Mouse (Mus musculus): ENCODE results near the gene Ldb1. TPM values are rescaled to one million over a fixed set of nuclear protein-coding genes. Genes with fewer than 3 reads are reported as not detected.
"Not testable (repeated sequence)": the region's sequence is repeated elsewhere in the genome, so short reads cannot be mapped to it uniquely, and the experiment has no call there.

The Ldb1 gene
- total RNA-seq, 2 experiments from 2014 or later: 72.3 to 86.3 TPM

DNA sequence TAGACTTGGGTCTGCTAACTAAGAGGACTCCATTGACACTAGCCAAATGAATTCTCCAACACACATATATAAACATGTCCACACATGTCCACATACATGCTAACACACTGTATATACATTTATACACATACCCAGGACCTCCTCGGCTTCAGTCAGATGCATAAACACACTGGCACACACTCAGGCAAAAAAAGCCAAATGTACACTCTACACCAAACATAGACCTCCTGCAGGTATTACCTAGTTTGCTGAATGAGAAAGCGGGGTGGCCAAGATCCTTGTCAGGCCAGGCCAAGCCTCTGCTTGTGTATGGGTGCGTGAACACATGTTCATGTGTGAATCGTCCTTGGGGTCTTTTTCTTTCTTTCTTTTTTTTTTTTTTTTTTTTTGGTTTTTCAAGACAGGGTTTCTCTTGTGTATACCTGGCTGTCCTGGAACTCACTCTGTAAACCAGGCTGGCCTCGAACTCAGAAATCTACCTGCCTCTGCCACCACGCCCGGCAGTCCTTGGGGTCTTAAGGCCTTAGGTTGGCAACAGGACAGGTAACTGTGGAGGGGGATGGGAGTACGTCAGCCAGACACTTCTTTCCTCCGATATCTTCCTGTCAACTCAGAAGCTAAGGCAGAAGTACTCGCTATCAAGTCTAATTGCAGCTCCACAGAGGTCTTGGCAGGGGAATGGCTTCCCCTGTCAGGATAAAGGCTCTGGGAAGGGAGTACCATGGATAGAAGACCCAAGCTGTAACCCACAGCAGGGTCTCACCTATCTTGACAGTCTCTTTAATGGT is 14.6 kb downstream of the Ldb1 start:
- no peak for ATAC-seq (replicated peaks; ENCODE audit: poor library complexity, severe bottlenecking)

GRCm38 (mm10) chr19:46029652-46030051 is 15.4 kb downstream of the Ldb1 start:
- no peak for ATAC-seq (replicated peaks; ENCODE audit: poor library complexity, severe bottlenecking)

GRCm38 (mm10) chr19:46028747-46029320 is 16.2 kb downstream of the Ldb1 start:
- ATAC-seq (replicated peaks; ENCODE audit: poor library complexity, severe bottlenecking): no peak

DNA sequence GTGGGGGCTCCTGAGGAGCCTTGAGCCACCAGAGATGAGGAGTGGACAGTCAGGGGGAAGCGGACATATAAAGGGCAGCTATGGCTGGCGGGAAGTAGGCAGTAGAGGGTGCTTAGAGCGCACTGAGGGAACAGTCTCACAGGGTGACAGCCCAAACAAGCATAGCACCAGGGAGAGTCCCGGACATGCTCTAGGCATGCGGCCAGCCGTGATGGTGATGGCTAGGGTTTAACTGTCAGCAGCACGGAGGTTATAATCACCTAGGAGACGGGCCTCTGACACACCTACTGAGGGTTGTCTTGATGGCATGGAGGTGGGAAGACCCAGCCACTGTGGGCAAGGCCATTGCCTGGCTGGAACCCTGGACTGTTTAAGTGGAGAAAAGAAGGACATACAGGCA is 18.4 kb downstream of the Ldb1 start:
- no peak for ATAC-seq (replicated peaks; ENCODE audit: poor library complexity, severe bottlenecking)

DNA sequence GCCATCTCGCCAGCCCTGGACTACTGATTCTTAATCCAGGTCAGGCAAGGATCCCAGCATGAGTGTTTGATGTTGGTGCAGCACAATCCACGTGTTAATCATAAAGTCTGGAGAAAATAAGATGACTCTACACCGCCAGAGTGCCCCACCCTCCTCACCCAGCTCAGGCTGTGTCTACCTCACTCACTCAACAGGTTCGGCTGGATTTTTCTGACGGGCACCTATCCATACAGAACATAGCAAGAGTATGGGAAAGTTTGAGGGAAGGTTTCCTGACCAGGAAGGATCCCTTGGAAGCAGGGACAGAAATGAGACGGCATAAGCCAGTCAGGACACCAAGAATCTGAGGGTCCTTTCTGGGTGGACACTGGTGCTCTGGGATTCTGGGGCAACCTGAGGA is 20.1 kb downstream of the Ldb1 start:
- no peak for ATAC-seq (replicated peaks; ENCODE audit: poor library complexity, severe bottlenecking)

DNA sequence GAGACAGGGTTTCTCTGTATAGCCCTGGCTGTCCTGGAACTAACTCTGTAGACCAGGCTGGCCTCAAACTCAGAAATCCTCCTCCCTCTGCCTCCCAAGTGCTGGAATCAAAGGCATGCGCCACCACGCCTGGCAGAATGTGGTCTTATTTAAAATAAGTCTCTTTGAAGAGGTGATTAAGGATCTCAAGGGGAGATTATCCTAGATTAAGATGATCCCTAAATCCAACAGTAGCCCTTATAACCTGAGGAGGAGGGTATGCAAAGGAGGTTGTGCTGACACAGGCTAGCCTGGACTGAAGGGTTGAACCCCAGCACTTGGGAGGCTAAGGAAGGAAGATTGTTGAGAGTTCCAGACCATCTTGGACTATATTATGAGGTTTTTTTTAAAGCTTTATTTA is 29.0 kb downstream of the Ldb1 start:
- ATAC-seq (replicated peaks; ENCODE audit: poor library complexity, severe bottlenecking): no peak

- ATAC-seq (replicated peaks; ENCODE audit: poor library complexity, severe bottlenecking): peak; percentile 98
These were observed 30.3 kb downstream of the Ldb1 start for GRCm38 (mm10) chr19:46014572-46015178.

GRCm38 (mm10) chr19:46005680-46006079 is 39.3 kb downstream of the Ldb1 start:
- no peak for ATAC-seq (replicated peaks; ENCODE audit: poor library complexity, severe bottlenecking)

GRCm38 (mm10) chr19:46004814-46005466 is 40.1 kb downstream of the Ldb1 start:
- ATAC-seq (replicated peaks; ENCODE audit: poor library complexity, severe bottlenecking): no peak

DNA sequence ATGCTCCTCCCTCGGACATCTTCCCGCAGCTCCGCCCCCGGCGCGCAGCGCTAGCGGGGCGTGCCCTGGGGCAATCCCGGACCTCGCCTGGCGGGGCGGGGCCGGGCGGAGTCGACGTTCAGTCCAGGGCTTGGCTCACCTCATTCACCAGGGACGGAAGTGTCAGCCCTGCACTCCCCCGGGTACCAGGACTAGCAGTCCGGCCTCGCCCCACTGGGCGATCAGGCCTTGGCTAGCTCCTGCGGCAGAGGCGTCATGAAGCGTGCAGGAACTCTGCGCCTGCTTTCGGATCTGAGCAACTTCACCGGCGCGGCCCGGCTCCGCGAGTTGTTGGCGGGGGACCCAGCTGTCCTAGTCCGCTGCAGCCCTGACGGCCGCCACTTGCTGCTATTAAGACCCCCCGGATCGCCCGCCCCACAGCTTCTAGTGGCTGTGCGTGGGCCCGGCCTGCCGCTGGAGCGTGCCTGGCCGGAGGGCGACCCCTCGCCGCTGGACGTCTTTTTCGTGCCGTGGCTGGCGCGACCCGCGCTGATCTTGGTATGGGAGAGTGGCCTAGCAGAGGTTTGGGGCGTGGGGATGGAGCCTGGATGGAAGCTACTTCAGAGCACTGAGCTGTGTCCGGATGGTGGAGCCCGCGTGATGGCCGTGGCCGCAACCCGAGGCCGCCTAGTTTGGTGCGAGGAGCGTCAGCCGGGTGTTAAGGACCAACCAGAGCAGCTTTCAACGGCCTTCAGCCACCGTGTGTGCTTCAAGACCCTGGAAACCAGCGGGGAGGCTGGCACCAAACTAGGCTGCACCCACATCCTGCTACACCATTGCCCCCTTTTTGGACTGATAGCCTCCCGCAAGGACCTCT is 41.4 kb downstream of the Ldb1 start, which contains the start of gene Hps6:
TSS of gene Hps6 (plus strand) at position 138 of the 856 bp plus-strand sequence.
- peak; percentile 92 for ATAC-seq (replicated peaks; ENCODE audit: poor library complexity, severe bottlenecking)

GRCm38 (mm10) chr19:46002279-46002678 is 42.7 kb downstream of the Ldb1 start:
- peak; percentile 25 for ATAC-seq (replicated peaks; ENCODE audit: poor library complexity, severe bottlenecking)

GRCm38 (mm10) chr19:45999378-45999777 is 45.6 kb downstream of the Ldb1 start:
- no peak for ATAC-seq (replicated peaks; ENCODE audit: poor library complexity, severe bottlenecking)

- ATAC-seq (replicated peaks; ENCODE audit: poor library complexity, severe bottlenecking): no peak
These were observed 46.3 kb downstream of the Ldb1 start for GRCm38 (mm10) chr19:45998694-45999217.

GRCm38 (mm10) chr19:45997785-45998693 is 47.0 kb downstream of the Ldb1 start, which contains the start of gene Armh3:
Gene Armh3, minus strand, starts transcription at chr19:45998488.
- ATAC-seq (replicated peaks; ENCODE audit: poor library complexity, severe bottlenecking): peak; percentile 93

DNA sequence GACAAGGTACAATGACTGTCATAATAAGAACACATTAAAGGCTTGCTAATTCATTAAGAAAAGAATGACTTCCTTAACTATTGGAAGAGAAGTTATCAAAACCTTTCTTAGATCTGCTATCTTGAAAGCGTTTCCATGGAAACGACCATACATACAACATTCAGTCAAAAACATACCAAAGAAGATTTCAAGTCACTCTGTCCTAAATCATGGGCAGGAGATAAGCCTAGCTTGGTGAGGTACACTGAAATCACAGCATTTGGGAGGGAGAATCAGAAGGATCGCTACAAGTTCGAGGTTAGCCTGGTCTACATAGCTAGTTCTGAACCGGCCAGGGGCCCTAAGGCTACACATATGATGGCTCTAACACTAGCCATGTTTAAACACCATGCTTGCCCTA is 47.6 kb downstream of the Ldb1 start:
- no peak for ATAC-seq (replicated peaks; ENCODE audit: poor library complexity, severe bottlenecking)

- no peak for ATAC-seq (replicated peaks; ENCODE audit: poor library complexity, severe bottlenecking)
These were observed 50.9 kb downstream of the Ldb1 start for GRCm38 (mm10) chr19:45993981-45994737.

DNA sequence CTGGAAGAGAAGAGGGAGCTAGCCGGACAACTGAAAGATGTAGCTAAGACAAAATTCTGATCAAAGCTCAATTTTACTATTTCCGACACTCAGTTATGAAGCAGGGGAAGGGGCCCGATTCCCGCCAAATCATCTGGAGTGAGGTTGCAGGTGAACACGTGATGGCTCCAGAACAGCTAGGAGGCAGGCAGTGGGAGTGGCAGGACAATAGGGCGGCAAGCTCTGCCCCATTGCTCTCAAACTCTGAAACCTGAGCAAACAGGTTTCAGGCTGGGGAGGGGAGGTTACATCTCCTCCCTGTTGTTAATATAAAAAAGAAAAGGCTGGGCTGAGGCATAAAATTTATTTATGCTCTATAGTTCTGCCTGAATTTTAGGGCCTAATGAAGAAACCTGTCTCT is 51.6 kb downstream of the Ldb1 start:
- not testable (repeated sequence) for ATAC-seq (replicated peaks; ENCODE audit: poor library complexity, severe bottlenecking)

DNA sequence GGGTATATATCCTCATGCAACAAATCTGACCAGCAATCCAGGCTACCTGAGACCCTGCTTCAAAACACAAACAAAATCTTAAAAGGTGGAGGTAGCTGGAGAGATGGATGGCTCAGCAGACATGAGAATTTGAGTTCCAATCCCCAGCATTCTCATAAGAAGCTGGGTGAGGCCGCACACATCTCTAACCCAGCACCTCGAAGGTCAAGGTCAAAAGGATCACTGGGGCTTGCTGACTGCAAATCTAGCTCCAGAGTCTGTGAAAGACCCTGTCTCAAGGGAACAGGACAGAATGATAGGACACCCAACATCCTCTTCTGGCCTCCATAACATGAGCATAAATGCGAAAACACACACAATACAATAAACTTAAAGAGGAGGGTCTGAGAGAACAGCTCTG is 53.8 kb downstream of the Ldb1 start:
- ATAC-seq (replicated peaks; ENCODE audit: poor library complexity, severe bottlenecking): no peak

Measured in granulocyte monocyte progenitor cell, adult 5-6 weeks (primary cell).